Mouse (Mus musculus) heart, adult 2 months (tissue): ENCODE data around the gene Gabbr2. TPM values are rescaled to one million over a fixed set of nuclear protein-coding genes. Genes with fewer than 3 reads are reported as not detected.
A peak's percentile ranks its signal among the peaks of the same experiment; 100 is the strongest.

Source experiments
- DNase-seq, 2 experiments: peaks; one replicate each; pipeline ENCODE4 v3.0.0; 2021
- H3K27ac ChIP-seq: fragments of 200-600 bp; 2 replicates; pipeline ENCODE4 v1.8.1; 2022
- H3K27me3 ChIP-seq: fragments of 200-500 bp; 2 replicates; pipeline ENCODE4 v1.6.1; 2012; ENCODE audit warnings: mild to moderate bottlenecking, low read length, inconsistent platforms, mixed read lengths; ENCODE audit not compliant: control insufficient read depth, insufficient read depth
- H3K36me3 ChIP-seq: fragments of 200-500 bp; 2 replicates; pipeline ENCODE4 v1.6.1; 2012; ENCODE audit warnings: low read length, inconsistent platforms; ENCODE audit not compliant: control insufficient read depth, insufficient read depth
- H3K4me1 ChIP-seq: fragments of 200-500 bp; 2 replicates; pipeline ENCODE4 v1.6.1; 2011; ENCODE audit warnings: low read length; ENCODE audit not compliant: control insufficient read depth, insufficient read depth
- H3K4me3 ChIP-seq: fragments of 200-600 bp; 2 replicates; pipeline ENCODE4 v1.8.1; 2022
- H3K79me2 ChIP-seq: fragments of 200-500 bp; replicated peaks from 2 replicates; pipeline ENCODE4 v1.6.1; 2012; ENCODE audit warnings: mild to moderate bottlenecking, inconsistent platforms, low read length, moderate library complexity, mixed read lengths; ENCODE audit not compliant: control insufficient read depth, insufficient read depth
- H3K9ac ChIP-seq: fragments of 200-500 bp; 2 replicates; pipeline ENCODE4 v1.6.1; 2012; ENCODE audit warnings: low read depth, mild to moderate bottlenecking, control low read depth, inconsistent platforms, low read length, mixed read lengths
- CTCF ChIP-seq: fragments of 200-600 bp; IDR thresholded peaks from 2 replicates; pipeline ENCODE4 v1.8.1; 2022; ENCODE audit warnings: antibody characterized with exemption, mild to moderate bottlenecking, moderate library complexity
- EP300 ChIP-seq: fragments of 200-500 bp; IDR thresholded peaks from 2 replicates; pipeline ENCODE4 v1.6.1; 2011; ENCODE audit warnings: low read depth, low read length, control low read depth; ENCODE audit not compliant: insufficient read depth
- POLR2A ChIP-seq: fragments of 200-500 bp; IDR thresholded peaks from 2 replicates; pipeline ENCODE4 v1.6.1; 2011; ENCODE audit warnings: mild to moderate bottlenecking, low read depth, low read length, control low read depth; ENCODE audit not compliant: insufficient read depth
- WGBS: fragments of 180-500 bp; shearing (Covaris S2); methylation state at CpG from one replicate; pipeline ENCODE4 v1.1.7; 2018; 5-methylcytosine and 5-hydroxymethylcytosine counted together
- intact Hi-C: fragments of 180-260 bp; cut with DNase I; formaldehyde crosslinking; loops from one replicate; pipeline ENCODE4 v1.15.1; 2025
- polyA plus RNA-seq: library from polyadenylated mRNA; depleted of rRNA; stranded (reverse); fragments of >200 nt; gene quantifications from 2 replicates; pipeline ENCODE4 v1.2.3, GENCODE M21; 2012
- total RNA-seq, 2 experiments: library from RNA; stranded (reverse); gene quantifications; 2 replicates each; pipeline ENCODE4 v1.2.3; 2021

Gabbr2 gene
- total and polyA plus RNA-seq, 3 experiments = 0.09 to 0.18 TPM; not detected in 1

GRCm38 (mm10) chr4:46655956-46656355 lies 335.7 kb downstream of the Gabbr2 start:
- no peak for DNase-seq
- H3K36me3 ChIP-seq = no peaks in the 10 kb centered on the region
- intact Hi-C loops = loop anchor here (10.0 kb wide), 2 partner anchors 121 to 281 kb away; partner anchors contain the start of gene Trim14
- no peak overlapping the region for H3K27ac ChIP-seq
- no peaks in the 10 kb centered on the region for H3K79me2 ChIP-seq
- no peaks in the 10 kb centered on the region for H3K4me1 ChIP-seq
- no peak overlapping the region for H3K9ac ChIP-seq
- no peak overlapping the region for H3K4me3 ChIP-seq
- no peaks in the 10 kb centered on the region for H3K27me3 ChIP-seq
- no peak for TF ChIP-seq POLR2A
- TF ChIP-seq EP300 = no peak
- TF ChIP-seq CTCF = no peak
- WGBS = 51% methylated on average over 2 of the region's 2 CpGs

GRCm38 (mm10) chr4:46655298-46655697 lies 336.4 kb downstream of the Gabbr2 start:
- no peak overlapping the region for H3K4me3 ChIP-seq
- no peak overlapping the region for H3K27ac ChIP-seq
- no peak for TF ChIP-seq POLR2A
- no peak overlapping the region for H3K9ac ChIP-seq
- intact Hi-C loops = loop anchor here (10.0 kb wide), 2 partner anchors 120 to 280 kb away; partner anchors contain the start of gene Trim14
- no peaks in the 10 kb centered on the region for H3K36me3 ChIP-seq
- no peak for DNase-seq
- H3K4me1 ChIP-seq = no peaks in the 10 kb centered on the region
- H3K27me3 ChIP-seq = no peaks in the 10 kb centered on the region
- WGBS = 59% methylated on average over 1 of the region's 1 CpGs
- no peaks in the 10 kb centered on the region for H3K79me2 ChIP-seq

GRCm38 (mm10) chr4:46650086-46650753 lies 341.5 kb downstream of the Gabbr2 start, which contains the start of gene Tbc1d2:
TSS of gene Tbc1d2 (minus strand) at chr4:46650209.
- H3K36me3 ChIP-seq = no peaks in the 10 kb centered on the region
- TF ChIP-seq POLR2A = peak; percentile 78; the same call in 1 of the 2 replicates
- TF ChIP-seq EP300 = peak; percentile 38; the same call in 1 of the 2 replicates
- TF ChIP-seq CTCF = peak; percentile 80
- peak within 1 kb of the TSS; percentile 94 for H3K27ac ChIP-seq
- H3K27me3 ChIP-seq = no peaks in the 10 kb centered on the region
- intact Hi-C loops = loop anchor here (5.0 to 10.0 kb wide), 3 partner anchors 115 to 275 kb away; partner anchors contain the start of gene Trim14
- H3K79me2 ChIP-seq = no peaks in the 10 kb centered on the region
- peak; percentile 96 to 98 for DNase-seq
- H3K4me3 ChIP-seq = peak within 1 kb of the TSS; percentile 77
- peak within 1 kb of the TSS; percentile 63 for H3K9ac ChIP-seq
- H3K4me1 ChIP-seq = no peaks in the 10 kb centered on the region
- WGBS = under 1% methylated on average over 69 of the region's 69 CpGs

- no peak for DNase-seq
- TF ChIP-seq CTCF (no peak), EP300 (no peak), POLR2A (no peak)
- Histone ChIP-seq H3K79me2 (no peaks in the 10 kb centered on the region), H3K4me1 (no peaks in the 10 kb centered on the region), H3K36me3 (no peaks in the 10 kb centered on the region), H3K27ac (peak overlapping the region; percentile 94; the same call in 1 of the 2 replicates), H3K27me3 (no peaks in the 10 kb centered on the region), H3K4me3 (peak overlapping the region; percentile 77), H3K9ac (no peak overlapping the region)
- intact Hi-C loops = no loop called here
- WGBS = 50% methylated on average over 4 of the region's 4 CpGs
Measured at GRCm38 (mm10) chr4:46649161-46649560, 342.5 kb downstream of the Gabbr2 start.

- H3K27me3 ChIP-seq = no peaks in the 10 kb centered on the region
- H3K4me1 ChIP-seq = peaks cover 9% of the 10 kb centered on the region
- no peak overlapping the region for H3K9ac ChIP-seq
- peak overlapping the region; percentile 86 for H3K27ac ChIP-seq
- no peak for TF ChIP-seq EP300
- no peak for TF ChIP-seq CTCF
- TF ChIP-seq POLR2A = no peak
- no peak overlapping the region for H3K4me3 ChIP-seq
- 75% methylated on average over 8 of the region's 8 CpGs for WGBS
- no peaks in the 10 kb centered on the region for H3K36me3 ChIP-seq
- intact Hi-C loops = no loop called here
- no peaks in the 10 kb centered on the region for H3K79me2 ChIP-seq
- no peak for DNase-seq
Measured at GRCm38 (mm10) chr4:46643676-46644112, 348.0 kb downstream of the Gabbr2 start.
